Mouse (Mus musculus) liver, embryonic 11.5 days (tissue): ENCODE measurements at regions not wholly inside any gene's neighbourhood (a gene's known extent, or its start where the extent isn't known, plus 50 kb on each side); places are given as distances from the start of the nearest gene placed in this dataset.

ENCODE experiments used
- ATAC-seq: fragments of 200-750 bp; cut with Nextera tagmentation; replicated peaks from 2 replicates; pipeline ENCODE4 v1.8.0; 2017; ENCODE audit warnings: moderate number of reproducible peaks, mild to moderate bottlenecking, moderate TSS enrichment, moderate library complexity; ENCODE audit not compliant: low FRiP score
- DNase-seq: peaks from one replicate; pipeline ENCODE4 v3.0.0-alpha.2; 2017; ENCODE audit warnings: low spot score
- H3K27ac ChIP-seq: fragments of 300-500 bp; sonication (generic); 2 replicates; pipeline ENCODE4 v1.5.1; 2014; ENCODE audit warnings: mild to moderate bottlenecking, low read depth, low read length, control low read depth
- H3K27me3 ChIP-seq: fragments of 300-500 bp; sonication (generic); replicated peaks from 2 replicates; pipeline ENCODE4 v1.6.1; 2014; ENCODE audit warnings: low read length, mixed read lengths; ENCODE audit not compliant: control insufficient read depth, insufficient read depth
- H3K36me3 ChIP-seq: fragments of 300-500 bp; sonication (generic); 2 replicates; pipeline ENCODE4 v1.6.1; 2014; ENCODE audit warnings: mild to moderate bottlenecking, low read length, moderate library complexity, mixed read lengths; ENCODE audit not compliant: control insufficient read depth, insufficient read depth
- H3K4me1 ChIP-seq: fragments of 300-500 bp; sonication (generic); replicated peaks from 2 replicates; pipeline ENCODE4 v1.6.1; 2014; ENCODE audit warnings: low read length, mixed read lengths; ENCODE audit not compliant: control insufficient read depth, insufficient read depth
- H3K4me2 ChIP-seq: fragments of 300-500 bp; sonication (generic); 2 replicates; pipeline ENCODE4 v1.6.1; 2014; ENCODE audit warnings: mild to moderate bottlenecking, control low read depth, moderate library complexity
- H3K4me3 ChIP-seq: fragments of 300-500 bp; sonication (generic); 2 replicates; pipeline ENCODE4 v1.5.1; 2014; ENCODE audit warnings: low read depth, low read length, control low read depth
- H3K9ac ChIP-seq: fragments of 300-500 bp; sonication (generic); 2 replicates; pipeline ENCODE4 v1.6.1; 2014; ENCODE audit warnings: low read depth, low read length, control low read depth
- H3K9me3 ChIP-seq: fragments of 300-500 bp; sonication (generic); 2 replicates; pipeline ENCODE4 v1.6.1; 2016; ENCODE audit warnings: low read length, inconsistent platforms, mixed read lengths; ENCODE audit not compliant: control insufficient read depth
- WGBS: fragments of 180-500 bp; shearing (Covaris S2); extraction: QIAGEN DNeasy Blood & Tissue Kit; methylation state at CpG from one replicate; pipeline ENCODE4 v1.1.7; 2014; 5-methylcytosine and 5-hydroxymethylcytosine counted together

DNA sequence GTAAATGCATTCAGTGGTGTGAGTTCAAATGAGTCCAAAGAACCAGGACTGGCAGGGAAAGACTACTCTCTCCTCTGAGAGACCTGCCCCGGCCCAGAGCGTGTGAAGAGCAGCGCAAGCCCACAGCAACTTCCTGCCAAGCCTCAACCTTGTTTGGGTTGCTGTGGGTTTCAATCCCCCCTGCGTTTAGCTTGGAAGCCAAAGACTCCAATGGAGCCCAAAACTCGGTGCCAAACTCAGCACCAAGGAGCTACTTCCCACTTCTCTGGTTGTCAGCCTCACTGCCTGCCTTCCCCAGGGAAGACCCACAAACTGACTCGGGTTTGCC, 354.7 kb upstream of the Nfe2l3 start:
- no peak for ATAC-seq
- no peak for DNase-seq
- Histone ChIP-seq H3K4me3 (no peak overlapping the region), H3K27ac (no peak overlapping the region), H3K9me3 (no peaks in the 10 kb centered on the region), H3K9ac (no peak overlapping the region), H3K4me1 (no peaks in the 10 kb centered on the region; the same call in 1 of the 2 replicates), H3K27me3 (no peaks in the 10 kb centered on the region), H3K4me2 (no peak overlapping the region), H3K36me3 (no peaks in the 10 kb centered on the region)
- whole genome bisulfite sequencing, result 48% methylated on average over 6 of the region's 6 CpGs

DNA sequence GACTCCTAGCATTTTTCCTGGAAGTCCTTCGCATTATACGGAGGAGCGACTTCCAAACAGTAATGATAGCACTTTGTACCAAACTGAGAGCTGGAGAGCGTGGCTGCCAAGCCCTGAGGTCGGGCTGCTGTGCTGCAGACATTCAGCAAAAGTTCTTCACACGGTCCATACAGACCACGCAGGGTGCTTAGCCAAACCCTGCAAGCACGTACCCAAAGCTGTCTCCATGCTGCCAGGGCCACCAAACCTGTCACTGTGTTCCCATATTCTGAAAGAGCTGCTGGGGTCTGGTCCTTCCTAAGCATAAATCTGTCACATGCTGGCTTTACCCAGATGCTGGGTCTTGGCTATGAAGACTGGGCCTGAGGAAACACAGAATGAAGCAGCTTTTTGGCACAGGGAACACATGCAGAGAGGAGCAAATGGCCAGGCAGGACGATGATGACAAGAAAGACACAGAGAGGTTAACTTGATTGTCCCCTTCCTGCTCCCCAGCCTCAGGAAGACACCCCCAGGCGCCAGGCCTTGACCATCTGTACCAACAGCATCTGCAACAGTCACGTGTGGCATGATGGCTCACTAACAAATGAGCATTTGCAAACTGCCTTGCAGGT, 354.0 kb upstream of the Nfe2l3 start:
- Histone ChIP-seq H3K27me3 (no peaks in the 10 kb centered on the region), H3K36me3 (no peaks in the 10 kb centered on the region), H3K4me3 (no peak overlapping the region), H3K4me1 (no peaks in the 10 kb centered on the region; the same call in 1 of the 2 replicates), H3K9me3 (no peaks in the 10 kb centered on the region), H3K4me2 (no peak overlapping the region), H3K27ac (no peak overlapping the region), H3K9ac (no peak overlapping the region)
- no peak for DNase-seq
- WGBS, result 66% methylated on average over 11 of the region's 11 CpGs
- no peak for ATAC-seq

DNA sequence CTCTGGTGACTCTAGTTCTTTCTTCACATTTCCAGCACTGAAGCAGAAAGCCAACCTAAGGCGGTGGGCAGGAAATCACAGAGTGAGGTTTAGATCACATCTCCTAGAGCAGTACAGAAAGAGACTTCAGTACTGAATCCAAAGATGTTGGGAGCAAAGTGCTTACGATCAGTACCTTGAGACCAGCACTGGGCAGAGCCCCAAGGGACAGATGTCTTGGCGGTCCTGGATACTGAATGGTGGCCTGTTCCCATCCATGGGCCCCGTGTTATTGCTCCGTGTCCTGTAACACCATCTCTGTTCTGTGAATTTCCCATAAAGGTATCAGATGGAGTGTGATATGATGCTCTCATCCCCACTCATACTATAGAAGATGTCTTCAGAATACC, 353.5 kb upstream of the Nfe2l3 start:
- no peaks in the 10 kb centered on the region for H3K9me3 ChIP-seq
- no peak overlapping the region for H3K4me3 ChIP-seq
- ATAC-seq, result no peak
- no peak for DNase-seq
- H3K4me2 ChIP-seq, result no peak overlapping the region
- no peak overlapping the region for H3K27ac ChIP-seq
- H3K4me1 ChIP-seq, result no peaks in the 10 kb centered on the region; the same call in 1 of the 2 replicates
- H3K27me3 ChIP-seq, result no peaks in the 10 kb centered on the region
- H3K36me3 ChIP-seq, result no peaks in the 10 kb centered on the region
- H3K9ac ChIP-seq, result no peak overlapping the region
- 92% methylated on average over 5 of the region's 5 CpGs for WGBS

DNA sequence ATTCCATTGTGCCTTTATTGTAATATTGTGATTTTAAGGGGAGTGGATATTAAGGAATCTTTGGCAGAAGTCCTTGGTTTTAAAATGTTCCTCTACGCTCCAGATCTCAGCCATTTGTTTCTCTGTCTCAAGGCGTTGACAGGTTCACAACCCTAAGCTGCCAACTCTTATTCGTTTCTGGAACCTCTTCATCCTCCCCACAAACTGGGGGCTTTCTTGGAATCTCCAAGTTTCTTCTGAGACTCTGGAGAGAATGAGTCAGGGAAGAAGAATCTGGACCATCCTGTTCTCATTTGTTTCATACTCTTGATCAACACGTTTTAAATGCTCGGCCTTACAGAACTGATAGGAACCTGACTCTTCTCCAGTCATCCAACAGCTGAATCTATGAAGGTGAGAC, 351.4 kb upstream of the Nfe2l3 start:
- H3K9me3 ChIP-seq, result no peaks in the 10 kb centered on the region
- WGBS, result 70% methylated on average over 5 of the region's 5 CpGs
- no peaks in the 10 kb centered on the region for H3K36me3 ChIP-seq
- DNase-seq (no peak), ATAC-seq (no peak)
- H3K4me2 ChIP-seq, result no peak overlapping the region
- H3K9ac ChIP-seq, result no peak overlapping the region
- no peaks in the 10 kb centered on the region for H3K27me3 ChIP-seq
- H3K4me3 ChIP-seq, result no peak overlapping the region
- H3K27ac ChIP-seq, result no peak overlapping the region
- H3K4me1 ChIP-seq, result no peaks in the 10 kb centered on the region

DNA sequence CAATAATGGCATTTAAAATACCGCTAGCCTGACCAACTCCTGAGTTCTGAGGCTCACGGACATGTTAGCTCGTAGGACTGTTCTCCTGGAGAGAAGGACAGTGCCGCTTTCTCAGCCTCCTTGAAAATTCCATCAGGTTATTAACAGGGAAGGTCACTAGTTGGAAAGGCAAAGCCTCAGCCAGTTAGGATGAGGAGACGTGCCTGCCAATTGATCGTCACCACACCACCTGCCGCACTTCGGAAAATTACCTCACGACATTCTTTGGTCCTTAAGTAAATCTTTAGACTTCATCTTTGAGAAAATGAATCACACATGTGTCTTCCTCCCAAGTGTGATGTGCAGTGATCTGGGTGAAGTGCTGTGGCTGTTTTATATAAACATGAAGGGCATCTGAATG, 347.8 kb upstream of the Nfe2l3 start:
- no peak overlapping the region for H3K27ac ChIP-seq
- H3K4me3 ChIP-seq, result no peak overlapping the region
- no peaks in the 10 kb centered on the region for H3K36me3 ChIP-seq
- DNase-seq (no peak), ATAC-seq (no peak)
- no peaks in the 10 kb centered on the region for H3K27me3 ChIP-seq
- H3K9ac ChIP-seq, result no peak overlapping the region
- H3K9me3 ChIP-seq, result no peaks in the 10 kb centered on the region
- H3K4me2 ChIP-seq, result no peak overlapping the region
- H3K4me1 ChIP-seq, result peaks cover 4% of the 10 kb centered on the region
- WGBS, result 80% methylated on average over 9 of the region's 9 CpGs

DNA sequence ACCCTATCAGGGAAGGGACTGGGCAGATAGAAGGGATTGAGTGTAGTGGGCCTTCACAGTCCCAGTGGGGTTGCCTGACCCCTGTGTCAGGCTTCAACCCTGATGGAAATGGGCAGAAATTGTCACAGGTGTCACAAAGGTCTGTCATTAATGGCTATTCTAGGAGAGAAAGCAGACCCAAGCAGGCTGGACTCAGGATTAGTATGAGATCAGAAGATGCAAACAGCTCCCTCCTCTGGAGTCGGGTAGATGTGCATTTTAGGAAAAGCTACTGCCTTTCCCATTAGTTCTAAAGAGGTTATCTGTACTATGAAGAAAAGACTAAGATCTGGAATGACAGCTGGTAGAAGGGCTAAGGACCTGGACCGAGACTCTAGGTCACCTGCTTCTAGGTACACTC, 346.9 kb upstream of the Nfe2l3 start:
- DNase-seq, result no peak
- 52% methylated on average over 2 of the region's 2 CpGs for WGBS

DNA sequence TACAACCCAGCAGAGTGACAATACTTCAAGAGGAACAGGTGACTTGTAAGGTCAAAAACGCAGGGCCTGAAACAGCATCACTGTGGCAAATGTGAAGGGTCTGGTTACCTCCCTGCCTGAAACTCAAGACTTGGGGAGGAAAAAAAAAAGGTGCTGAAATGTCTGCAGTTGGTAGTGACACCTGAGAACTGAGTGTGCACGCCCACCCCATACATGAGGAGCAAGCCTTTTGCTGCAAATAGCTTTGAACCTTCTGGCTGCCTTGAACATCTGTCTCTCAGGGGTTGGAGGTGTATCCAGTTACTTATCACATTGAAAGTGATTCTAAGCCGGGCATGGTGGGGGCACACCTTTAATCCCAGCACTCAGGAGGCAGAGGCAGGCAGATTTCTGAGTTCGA, 346.1 kb upstream of the Nfe2l3 start:
- H3K9ac ChIP-seq, result no peak overlapping the region
- H3K27ac ChIP-seq, result no peak overlapping the region
- no peaks in the 10 kb centered on the region for H3K27me3 ChIP-seq
- H3K4me3 ChIP-seq, result no peak overlapping the region
- ATAC-seq (no peak), DNase-seq (no peak)
- H3K36me3 ChIP-seq, result no peaks in the 10 kb centered on the region
- 74% methylated on average over 4 of the region's 4 CpGs for WGBS
- H3K9me3 ChIP-seq, result no peaks in the 10 kb centered on the region
- no peak overlapping the region for H3K4me2 ChIP-seq
- peaks cover 4% of the 10 kb centered on the region for H3K4me1 ChIP-seq

More for the DNA sequence above, 346.9 kb upstream of the Nfe2l3 start:
- Histone ChIP-seq H3K4me3 (no peak overlapping the region), H3K4me2 (no peak overlapping the region), H3K27ac (no peak overlapping the region), H3K4me1 (peaks cover 4% of the 10 kb centered on the region), H3K27me3 (no peaks in the 10 kb centered on the region), H3K9ac (no peak overlapping the region), H3K36me3 (no peaks in the 10 kb centered on the region), H3K9me3 (no peaks in the 10 kb centered on the region)
- ATAC-seq, result no peak

DNA sequence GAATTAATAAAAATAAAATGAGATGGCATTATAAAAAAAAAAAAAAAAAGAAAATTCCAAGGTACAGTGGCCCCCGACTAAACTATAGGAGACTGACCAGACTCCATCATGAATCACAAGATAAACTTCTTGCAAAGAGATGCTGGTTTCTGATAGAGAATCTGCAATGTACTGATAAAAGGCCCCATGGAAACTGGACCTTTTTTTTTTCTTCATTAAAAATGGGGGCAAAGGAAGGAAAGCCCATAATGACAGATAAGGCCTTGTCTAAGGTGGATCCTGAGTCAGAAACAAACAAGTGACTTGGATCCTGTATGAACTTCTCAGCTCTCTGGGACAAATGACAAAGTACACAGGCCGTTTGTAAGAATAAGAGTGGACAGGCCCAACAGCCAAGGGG, 344.7 kb upstream of the Nfe2l3 start:
- H3K9ac ChIP-seq, result no peak overlapping the region
- no peak overlapping the region for H3K4me2 ChIP-seq
- peaks cover 4% of the 10 kb centered on the region for H3K4me1 ChIP-seq
- H3K4me3 ChIP-seq, result no peak overlapping the region
- 33% methylated on average over 2 of the region's 2 CpGs for WGBS
- H3K27me3 ChIP-seq, result no peaks in the 10 kb centered on the region
- no peak overlapping the region for H3K27ac ChIP-seq
- H3K36me3 ChIP-seq, result no peaks in the 10 kb centered on the region
- ATAC-seq (no peak), DNase-seq (no peak)
- H3K9me3 ChIP-seq, result no peaks in the 10 kb centered on the region

DNA sequence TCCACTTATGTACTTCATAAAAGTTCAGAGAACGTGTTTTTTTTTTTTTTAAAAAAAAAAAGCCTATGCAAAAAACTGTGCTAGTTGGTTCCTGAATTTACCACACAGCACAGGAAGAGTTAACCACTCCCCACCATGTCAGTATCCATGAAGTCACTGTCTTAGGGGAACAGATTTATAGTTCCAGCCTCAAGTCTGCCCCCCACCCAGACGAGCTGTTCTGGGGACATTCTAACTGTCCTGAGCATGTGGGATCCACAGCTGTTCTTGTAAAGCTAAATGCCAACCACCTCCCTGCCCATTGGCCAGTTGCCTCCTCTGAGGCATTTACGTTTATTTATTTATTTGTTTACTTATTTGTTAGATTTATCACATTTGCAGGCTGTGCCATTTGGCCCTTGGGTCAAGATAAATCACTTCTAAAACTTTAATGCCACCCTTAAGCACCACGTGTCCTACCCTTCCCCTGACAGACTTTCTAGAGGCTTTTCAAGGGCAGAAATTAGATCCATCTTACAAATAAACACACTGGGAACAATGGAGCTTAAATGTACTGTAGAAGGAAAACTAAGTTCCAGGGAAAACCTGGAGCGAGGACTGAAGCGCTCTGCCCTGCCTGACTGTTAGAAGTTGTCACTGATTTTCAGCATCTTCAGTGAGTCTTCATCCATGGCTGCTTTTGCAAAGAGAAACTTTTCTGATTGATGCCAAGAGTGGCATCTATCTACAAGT, 343.7 kb upstream of the Nfe2l3 start:
- Histone ChIP-seq H3K27ac (no peak overlapping the region), H3K4me3 (no peak overlapping the region), H3K4me1 (peaks cover 4% of the 10 kb centered on the region), H3K4me2 (no peak overlapping the region), H3K36me3 (no peaks in the 10 kb centered on the region), H3K9me3 (no peaks in the 10 kb centered on the region), H3K9ac (no peak overlapping the region), H3K27me3 (no peaks in the 10 kb centered on the region)
- ATAC-seq, result no peak
- 54% methylated on average over 6 of the region's 6 CpGs for WGBS
- no peak for DNase-seq
